Mouse (Mus musculus): ENCODE measurements around the gene Vim. TPM values are rescaled to one million over a fixed set of nuclear protein-coding genes. Genes with fewer than 3 reads are reported as not detected.

Gene Vim
- polyA plus RNA-seq (2012; rRNA removed) = 95.7 and 100 TPM in 2 replicates

DNA sequence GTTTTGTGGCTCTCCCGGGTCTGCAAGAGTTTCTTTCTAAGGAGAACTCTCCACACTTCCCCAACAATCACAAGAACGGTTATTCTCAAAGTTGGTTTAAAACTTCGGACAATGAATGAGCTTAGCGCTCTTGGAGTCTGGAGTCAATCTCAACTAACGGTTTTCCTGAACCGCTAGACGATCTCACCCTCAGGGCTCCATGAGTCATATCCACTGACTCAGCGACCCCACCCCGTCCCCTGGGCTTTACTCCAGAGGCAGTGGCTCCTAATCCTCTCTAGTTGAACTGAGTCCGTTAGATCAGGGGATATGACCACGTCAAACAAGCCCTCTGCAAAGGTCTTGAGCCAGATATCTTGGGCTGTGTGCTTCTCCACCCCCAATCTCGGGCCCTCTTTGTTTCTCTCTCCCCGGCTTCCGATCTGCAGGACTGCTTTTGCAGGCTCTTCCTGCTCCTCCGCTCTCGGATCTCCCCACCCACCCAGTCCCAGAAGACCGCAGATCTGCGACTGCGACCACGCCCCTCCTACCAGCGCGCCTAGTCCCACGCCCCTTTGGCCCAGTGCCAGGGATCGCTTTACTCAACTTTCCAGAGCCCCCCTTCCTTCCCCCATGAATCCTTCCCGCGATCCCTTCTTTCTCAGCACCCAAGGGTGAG lies at the start of gene Vim:
Vim (plus strand) TSS at position 520 of the 658 bp plus-strand sequence.
- no peaks in the 10 kb centered on the region for H3K36me3 ChIP-seq (ENCODE audit: control insufficient read depth, insufficient read depth, low read length)
- H3K27ac ChIP-seq (ENCODE audit: control insufficient read depth, insufficient read depth, low read depth, low read length) = peak within 1 kb of the TSS; percentile 88
- H3K4me1 ChIP-seq (ENCODE audit: control insufficient read depth, insufficient read depth, low read length) = peaks cover 10% of the 10 kb centered on the region; the same call in 1 of the 2 replicates
- TF ChIP-seq POLR2A (IDR thresholded peaks at IDR 0.05; ENCODE audit: control insufficient read depth, low read depth, low read length) (no peak; the same call in none of the 2 replicates), CTCF (IDR thresholded peaks at IDR 0.05; ENCODE audit: control insufficient read depth, insufficient read depth, insufficient replicate concordance, low read depth, low read length) (no peak)
- peak within 1 kb of the TSS; percentile 84 for H3K4me3 ChIP-seq (ENCODE audit: control insufficient read depth, low read depth, low read length)
- no peaks in the 10 kb centered on the region for H3K27me3 ChIP-seq (ENCODE audit: control insufficient read depth, insufficient read depth, low read length)

DNA sequence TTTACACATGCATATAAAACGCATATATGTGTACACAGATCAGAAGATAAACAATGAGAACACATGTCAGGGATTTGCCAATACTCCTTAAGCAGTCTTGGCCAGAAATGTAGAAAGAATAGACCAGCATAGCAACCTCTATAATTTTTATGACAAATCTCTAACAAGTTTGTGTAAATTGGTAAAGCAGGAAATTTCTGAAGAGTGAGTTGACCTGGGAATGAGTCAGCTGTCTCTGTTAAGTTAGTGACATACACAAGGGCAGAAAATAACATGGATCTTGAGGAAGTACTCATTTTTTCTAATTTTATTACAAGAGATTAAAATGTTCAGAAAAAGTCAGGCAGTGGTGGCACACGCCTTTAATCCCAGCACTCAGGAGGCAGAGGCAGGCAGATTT lies 47.5 kb upstream of the Vim start:
- H3K4me3 ChIP-seq (ENCODE audit: control insufficient read depth, low read depth, low read length) = no peak overlapping the region
- no peaks in the 10 kb centered on the region for H3K27me3 ChIP-seq (ENCODE audit: control insufficient read depth, insufficient read depth, low read length)
- no peaks in the 10 kb centered on the region for H3K36me3 ChIP-seq (ENCODE audit: control insufficient read depth, insufficient read depth, low read length)
- TF ChIP-seq CTCF (IDR thresholded peaks at IDR 0.05; ENCODE audit: control insufficient read depth, insufficient read depth, insufficient replicate concordance, low read depth, low read length) = no peak
- TF ChIP-seq POLR2A (IDR thresholded peaks at IDR 0.05; ENCODE audit: control insufficient read depth, low read depth, low read length) = no peak
- no peak overlapping the region for H3K27ac ChIP-seq (ENCODE audit: control insufficient read depth, insufficient read depth, low read depth, low read length)
- no peaks in the 10 kb centered on the region for H3K4me1 ChIP-seq (ENCODE audit: control insufficient read depth, insufficient read depth, low read length)

DNA sequence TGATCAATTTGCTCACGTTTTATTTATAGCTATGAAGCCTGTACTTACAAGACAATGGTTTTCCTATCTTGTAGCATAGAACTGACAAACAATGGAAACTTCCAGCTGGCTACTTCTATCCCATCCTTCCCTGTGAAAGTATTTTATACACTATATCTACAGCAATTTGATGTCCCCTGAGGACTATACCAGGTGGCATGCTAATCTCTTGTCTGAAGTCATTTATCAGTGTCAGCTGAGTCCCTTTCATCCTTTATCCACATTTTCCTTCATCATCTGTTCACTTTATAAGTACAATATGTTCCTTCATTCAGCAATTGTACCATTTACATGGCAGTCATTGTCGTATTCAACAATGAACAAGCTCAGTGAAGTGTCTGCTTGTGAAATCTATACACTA lies 46.6 kb upstream of the Vim start:
- TF ChIP-seq CTCF (IDR thresholded peaks at IDR 0.05; ENCODE audit: control insufficient read depth, insufficient read depth, insufficient replicate concordance, low read depth, low read length) = no peak
- TF ChIP-seq POLR2A (IDR thresholded peaks at IDR 0.05; ENCODE audit: control insufficient read depth, low read depth, low read length) = no peak
- Histone ChIP-seq H3K4me1 (ENCODE audit: control insufficient read depth, insufficient read depth, low read length) (no peaks in the 10 kb centered on the region), H3K36me3 (ENCODE audit: control insufficient read depth, insufficient read depth, low read length) (no peaks in the 10 kb centered on the region), H3K4me3 (ENCODE audit: control insufficient read depth, low read depth, low read length) (no peak overlapping the region), H3K27ac (ENCODE audit: control insufficient read depth, insufficient read depth, low read depth, low read length) (no peak overlapping the region), H3K27me3 (ENCODE audit: control insufficient read depth, insufficient read depth, low read length) (no peaks in the 10 kb centered on the region)

DNA sequence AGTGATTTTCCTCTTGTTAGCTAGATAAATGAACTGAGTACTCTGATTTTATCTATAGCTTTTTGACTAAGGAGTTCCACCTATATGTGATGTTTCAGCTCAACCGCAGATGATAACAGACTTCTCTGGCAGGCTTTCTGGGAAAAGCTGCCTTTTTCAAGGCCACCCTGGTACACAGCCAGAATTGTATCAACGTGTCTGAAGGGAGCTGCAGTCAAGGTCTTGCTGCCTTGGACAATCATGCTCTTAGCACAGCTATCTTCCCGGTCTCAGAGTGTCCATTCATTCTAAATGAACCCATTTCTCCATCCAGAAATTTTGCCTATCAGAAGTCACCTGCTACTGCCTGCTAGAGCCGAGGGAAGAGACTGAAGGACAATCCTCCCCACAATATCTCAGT lies 46.2 kb upstream of the Vim start:
- Histone ChIP-seq H3K36me3 (ENCODE audit: control insufficient read depth, insufficient read depth, low read length) (no peaks in the 10 kb centered on the region), H3K27me3 (ENCODE audit: control insufficient read depth, insufficient read depth, low read length) (no peaks in the 10 kb centered on the region), H3K4me3 (ENCODE audit: control insufficient read depth, low read depth, low read length) (no peak overlapping the region), H3K4me1 (ENCODE audit: control insufficient read depth, insufficient read depth, low read length) (no peaks in the 10 kb centered on the region), H3K27ac (ENCODE audit: control insufficient read depth, insufficient read depth, low read depth, low read length) (no peak overlapping the region; the same call in 1 of the 2 replicates)
- no peak for TF ChIP-seq CTCF (IDR thresholded peaks at IDR 0.05; ENCODE audit: control insufficient read depth, insufficient read depth, insufficient replicate concordance, low read depth, low read length)
- no peak for TF ChIP-seq POLR2A (IDR thresholded peaks at IDR 0.05; ENCODE audit: control insufficient read depth, low read depth, low read length)

- TF ChIP-seq POLR2A (IDR thresholded peaks at IDR 0.05; ENCODE audit: control insufficient read depth, low read depth, low read length) (no peak), CTCF (IDR thresholded peaks at IDR 0.05; ENCODE audit: control insufficient read depth, insufficient read depth, insufficient replicate concordance, low read depth, low read length) (no peak)
- Histone ChIP-seq H3K36me3 (ENCODE audit: control insufficient read depth, insufficient read depth, low read length) (no peaks in the 10 kb centered on the region), H3K27me3 (ENCODE audit: control insufficient read depth, insufficient read depth, low read length) (no peaks in the 10 kb centered on the region), H3K4me1 (ENCODE audit: control insufficient read depth, insufficient read depth, low read length) (no peaks in the 10 kb centered on the region), H3K4me3 (ENCODE audit: control insufficient read depth, low read depth, low read length) (no peak overlapping the region), H3K27ac (ENCODE audit: control insufficient read depth, insufficient read depth, low read depth, low read length) (no peak overlapping the region)
Measured at GRCm38 (mm10) chr2:13529253-13529933, 44.3 kb upstream of the Vim start.

DNA sequence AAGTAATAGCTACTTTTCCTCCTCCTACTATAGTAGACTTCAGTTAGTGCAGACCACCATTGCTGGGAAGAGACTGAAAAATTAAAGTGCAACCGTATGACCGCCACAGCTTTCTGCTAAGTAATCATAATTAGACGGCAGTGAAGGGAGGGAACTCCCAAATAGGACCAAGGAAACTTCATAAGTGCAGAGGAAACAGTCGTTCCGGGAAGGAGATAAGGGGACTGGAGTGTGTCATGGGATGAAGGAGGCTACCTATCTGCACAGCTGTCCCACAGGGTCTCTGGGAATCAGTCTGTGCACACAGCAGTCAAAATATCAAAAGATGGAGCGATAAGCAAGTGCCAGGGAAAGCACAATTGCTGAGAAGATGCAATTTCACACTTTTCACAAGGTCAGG lies 43.1 kb upstream of the Vim start:
- TF ChIP-seq POLR2A (IDR thresholded peaks at IDR 0.05; ENCODE audit: control insufficient read depth, low read depth, low read length) = no peak
- no peak for TF ChIP-seq CTCF (IDR thresholded peaks at IDR 0.05; ENCODE audit: control insufficient read depth, insufficient read depth, insufficient replicate concordance, low read depth, low read length)
- Histone ChIP-seq H3K27me3 (ENCODE audit: control insufficient read depth, insufficient read depth, low read length) (no peaks in the 10 kb centered on the region), H3K4me1 (ENCODE audit: control insufficient read depth, insufficient read depth, low read length) (no peaks in the 10 kb centered on the region), H3K27ac (ENCODE audit: control insufficient read depth, insufficient read depth, low read depth, low read length) (no peak overlapping the region), H3K4me3 (ENCODE audit: control insufficient read depth, low read depth, low read length) (no peak overlapping the region), H3K36me3 (ENCODE audit: control insufficient read depth, insufficient read depth, low read length) (no peaks in the 10 kb centered on the region)

DNA sequence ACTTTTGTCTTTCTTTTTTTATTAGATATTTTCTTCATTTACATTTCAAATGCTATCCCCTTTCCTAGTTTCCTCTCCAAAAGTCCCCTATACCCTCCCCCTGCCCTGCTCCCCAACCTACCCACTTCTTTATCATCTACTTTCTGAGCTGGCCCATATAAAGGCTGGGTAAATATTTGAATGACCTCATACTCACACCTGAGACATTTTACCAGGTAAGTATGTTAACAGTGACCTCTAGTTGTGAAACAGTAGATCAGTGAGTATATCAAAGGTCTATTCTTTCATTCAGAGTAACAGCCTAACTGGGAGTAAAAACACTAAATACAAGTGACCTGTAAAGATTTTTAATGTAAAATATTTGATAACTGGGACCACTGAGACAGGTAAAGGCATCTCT lies 37.0 kb upstream of the Vim start:
- Histone ChIP-seq H3K27ac (ENCODE audit: control insufficient read depth, insufficient read depth, low read depth, low read length) (no peak overlapping the region), H3K4me3 (ENCODE audit: control insufficient read depth, low read depth, low read length) (no peak overlapping the region), H3K4me1 (ENCODE audit: control insufficient read depth, insufficient read depth, low read length) (no peaks in the 10 kb centered on the region), H3K36me3 (ENCODE audit: control insufficient read depth, insufficient read depth, low read length) (no peaks in the 10 kb centered on the region), H3K27me3 (ENCODE audit: control insufficient read depth, insufficient read depth, low read length) (no peaks in the 10 kb centered on the region)
- TF ChIP-seq CTCF (IDR thresholded peaks at IDR 0.05; ENCODE audit: control insufficient read depth, insufficient read depth, insufficient replicate concordance, low read depth, low read length) (no peak), POLR2A (IDR thresholded peaks at IDR 0.05; ENCODE audit: control insufficient read depth, low read depth, low read length) (no peak)

All from testis, adult 2 months (tissue).